Mouse (Mus musculus): Measurements from ENCODE around the gene Dpysl4.

The Dpysl4 gene

DNA sequence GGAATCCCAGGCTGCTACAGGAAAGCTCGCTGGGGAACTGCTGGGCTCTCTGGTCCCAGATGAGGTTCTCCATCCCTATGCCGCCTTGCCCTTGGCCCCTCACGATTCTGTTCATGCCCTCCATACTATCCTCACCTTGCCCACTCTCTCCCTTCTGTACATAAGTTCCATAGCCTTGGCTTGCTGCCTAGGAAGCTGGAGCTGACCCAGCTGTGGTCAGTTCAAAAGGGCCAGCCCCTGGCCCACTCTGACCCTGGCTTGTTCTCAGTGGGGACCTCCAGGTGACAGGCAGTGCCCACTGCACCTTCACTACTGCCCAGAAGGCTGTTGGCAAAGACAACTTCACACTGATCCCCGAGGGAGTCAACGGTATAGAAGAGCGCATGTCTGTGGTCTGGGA, 10.6 kb downstream of the Dpysl4 start:
- DNase-seq (ENCODE audit: low read depth, low spot score), result no peak

DNA sequence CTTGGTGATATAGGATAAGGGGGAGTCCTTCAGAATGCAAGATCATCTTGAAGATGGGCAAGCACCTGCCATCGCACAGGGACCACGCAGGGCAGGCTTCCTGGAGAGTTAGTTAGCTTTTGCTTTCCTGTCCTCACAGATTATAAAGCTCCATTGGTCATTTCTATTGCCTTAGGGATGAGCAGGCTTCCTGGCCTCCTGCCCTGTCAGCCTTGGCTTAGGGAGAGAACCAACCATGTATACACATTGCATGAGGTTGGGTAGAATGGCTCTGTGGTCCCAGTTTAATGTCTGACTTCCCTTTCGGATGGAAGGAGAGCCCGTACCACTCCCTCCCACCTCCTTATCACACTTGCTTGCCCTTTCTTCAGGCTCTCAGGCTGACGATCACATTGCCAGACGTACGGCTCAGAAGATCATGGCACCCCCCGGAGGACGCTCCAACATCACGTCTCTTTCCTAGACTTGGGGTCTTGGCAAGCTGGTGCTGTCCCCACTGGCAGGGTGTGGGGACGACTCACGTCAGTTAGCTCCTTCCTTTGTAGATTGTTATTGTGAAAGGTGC, 14.8 kb downstream of the Dpysl4 start:
- DNase-seq (ENCODE audit: low read depth, low spot score), result no peak

DNA sequence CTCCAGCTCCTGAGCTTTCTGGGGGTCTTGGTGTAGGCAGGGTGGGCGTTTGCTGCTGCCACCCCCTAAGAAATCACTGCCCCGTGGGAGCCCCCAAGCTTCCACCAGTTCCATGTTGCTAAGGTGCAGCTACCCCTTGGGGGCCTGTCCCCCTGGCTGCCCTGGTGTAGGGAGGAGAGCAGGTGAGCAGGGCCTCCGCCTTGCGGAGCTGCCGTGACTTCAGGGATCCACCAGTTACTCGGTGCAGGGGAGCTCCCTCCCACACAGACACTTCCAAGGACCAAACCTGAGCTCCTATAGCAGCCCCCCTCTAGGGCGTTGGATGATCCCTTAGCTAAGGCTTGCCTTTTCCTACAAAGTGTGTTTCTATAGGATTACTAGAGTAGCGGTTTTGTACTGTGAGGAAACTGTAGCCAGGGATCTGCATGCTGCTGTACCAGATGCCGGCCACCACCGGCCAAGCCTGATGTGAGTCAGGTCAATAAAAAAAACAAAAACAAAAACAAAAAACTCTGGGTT, 15.5 kb downstream of the Dpysl4 start:
- DNase-seq (ENCODE audit: low read depth, low spot score), result no peak

DNA sequence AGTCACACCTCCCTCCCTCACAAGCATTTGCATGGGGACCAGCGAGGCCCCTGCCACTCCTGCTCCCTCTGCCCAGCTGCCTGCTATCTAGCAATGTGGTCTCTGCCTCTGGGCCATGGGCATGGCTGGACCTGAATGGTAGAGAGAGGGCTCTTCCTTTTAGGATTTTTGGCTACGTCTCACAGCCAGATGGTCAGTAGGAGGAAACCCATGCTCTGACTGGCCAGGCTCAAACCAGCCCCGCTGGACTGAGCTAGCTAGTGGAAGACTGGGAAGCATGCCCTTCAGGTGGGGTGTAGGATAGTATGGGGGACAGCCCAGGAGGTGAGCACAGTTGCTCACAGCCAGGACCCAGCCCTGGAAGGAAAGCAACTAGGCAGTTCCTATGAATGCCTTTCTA, 16.0 kb downstream of the Dpysl4 start:
- DNase-seq (ENCODE audit: low read depth, low spot score), result no peak

DNA sequence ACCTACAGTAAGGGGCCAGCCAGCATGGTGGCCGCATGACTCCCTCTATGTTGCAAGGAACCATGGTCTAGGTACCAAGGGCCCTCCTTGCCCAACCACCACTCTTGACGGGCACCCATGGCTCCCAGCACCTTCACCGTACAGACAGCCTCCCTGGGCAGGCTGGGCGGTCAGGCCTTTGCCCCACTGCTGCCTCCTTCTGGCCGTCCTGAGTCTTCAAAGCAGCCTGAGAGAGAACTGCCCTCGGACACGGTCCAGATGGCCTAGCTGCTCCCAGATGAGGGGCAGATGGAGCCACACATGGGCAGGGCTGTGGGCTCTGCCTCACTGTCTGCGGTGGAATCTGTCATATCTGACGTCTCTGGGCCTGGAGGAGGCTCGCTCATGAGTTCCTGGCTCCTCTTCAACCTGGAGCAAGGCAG, 18.2 kb downstream of the Dpysl4 start:
- no peak for DNase-seq (ENCODE audit: low read depth, low spot score)

DNA sequence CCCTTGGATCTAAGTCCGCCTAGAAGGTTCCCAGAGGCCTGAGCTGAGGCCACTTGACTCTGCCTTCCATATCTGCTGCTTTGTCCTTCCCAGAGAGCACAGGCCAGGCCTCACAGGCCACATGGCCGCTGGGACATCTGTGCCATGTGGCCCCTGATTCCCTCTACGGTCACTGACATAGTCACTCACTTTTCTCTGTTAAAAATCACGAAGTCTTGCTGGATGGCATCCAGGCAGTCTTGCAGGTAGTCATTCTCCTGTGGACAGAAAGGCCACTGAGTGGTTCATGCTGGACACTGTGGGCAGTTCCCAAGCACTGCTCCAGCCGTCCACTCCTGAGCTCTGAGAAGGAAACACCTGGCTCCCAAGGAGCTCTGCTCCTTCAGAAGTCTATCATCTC, 19.3 kb downstream of the Dpysl4 start:
- DNase-seq (ENCODE audit: low read depth, low spot score), result no peak

DNA sequence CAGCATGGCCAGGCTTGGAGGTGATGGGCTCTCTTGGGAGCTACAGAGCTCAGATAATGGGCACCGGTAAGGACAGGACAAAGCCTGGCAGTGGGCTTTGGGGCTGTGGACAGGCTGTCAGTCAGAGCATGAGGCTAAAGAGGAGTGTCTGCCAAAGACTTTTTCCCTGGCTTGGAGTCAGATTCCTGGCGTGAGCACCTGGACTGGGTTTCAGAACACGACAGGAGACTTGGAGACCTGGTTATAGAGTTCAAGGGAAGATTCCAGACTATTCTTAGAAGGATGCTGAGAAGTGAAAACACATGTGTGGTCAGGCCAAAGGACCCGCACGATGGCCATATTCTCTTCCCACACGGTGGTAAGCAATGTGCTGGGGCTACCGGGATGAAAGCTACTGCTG, 19.9 kb downstream of the Dpysl4 start:
- no peak for DNase-seq (ENCODE audit: low read depth, low spot score)

DNA sequence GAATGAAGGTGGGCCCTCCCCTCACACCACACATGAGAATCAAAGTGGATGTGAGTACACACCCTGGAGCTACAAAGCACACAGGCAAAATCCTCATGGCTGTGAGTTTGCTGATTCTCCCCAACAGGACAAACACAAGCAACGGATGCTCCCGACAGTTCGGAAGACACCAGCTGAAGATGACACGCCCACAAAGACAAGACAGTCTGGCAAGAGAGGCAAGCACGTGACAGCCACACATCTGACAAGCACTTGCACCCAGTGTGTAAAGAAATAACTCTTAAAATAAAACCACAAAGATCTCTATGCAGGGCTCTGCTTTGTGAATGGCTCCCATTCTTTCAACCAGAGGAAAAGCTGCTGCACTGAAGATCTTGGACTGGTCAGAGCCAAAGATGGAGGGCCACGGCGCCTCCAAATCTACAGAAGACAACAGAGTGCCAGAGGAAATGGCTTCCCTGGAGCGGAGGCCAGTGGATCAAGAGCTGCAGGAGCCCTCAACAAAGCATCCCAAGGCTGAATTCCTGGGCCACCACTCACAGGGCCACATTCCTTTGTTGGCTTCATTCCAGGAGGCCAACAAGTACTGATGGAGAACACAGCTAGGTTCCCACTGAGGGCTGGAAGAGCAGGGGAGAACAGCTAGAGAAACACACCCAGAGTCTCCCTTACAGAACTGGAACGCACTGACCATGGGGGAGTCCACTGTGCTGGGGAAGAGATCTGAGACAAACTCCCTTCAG, 22.3 kb downstream of the Dpysl4 start:
- no peak for DNase-seq (ENCODE audit: low read depth, low spot score)

DNA sequence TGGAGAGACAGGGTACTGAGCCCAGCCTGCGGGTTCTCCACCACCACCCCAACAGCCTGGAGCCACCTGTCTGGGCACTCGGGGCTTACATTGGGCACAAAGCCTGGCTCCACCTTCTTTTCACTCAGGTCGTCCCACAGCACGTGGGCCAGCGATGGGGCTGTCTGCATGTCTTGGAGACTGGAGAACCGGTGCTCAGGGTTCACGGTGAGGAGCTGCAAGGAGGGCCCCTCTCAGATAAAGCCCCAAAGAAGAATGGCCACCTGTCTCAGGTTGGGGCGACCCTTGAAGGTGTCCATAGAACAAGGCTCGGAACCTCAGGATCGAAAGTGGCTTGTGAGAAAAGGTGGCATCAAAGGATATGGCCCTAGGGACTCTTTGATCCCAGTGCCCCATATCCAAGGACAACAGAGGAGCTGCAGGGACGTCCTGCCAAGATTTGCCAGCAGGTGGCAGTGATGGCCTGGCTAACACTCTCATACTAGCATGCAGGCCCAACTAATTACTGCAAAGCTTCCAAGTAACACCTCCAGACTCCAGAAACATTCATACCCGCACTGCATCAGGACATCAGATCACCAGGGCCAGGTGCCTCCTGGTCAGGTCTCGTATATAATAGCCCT, 33.5 kb downstream of the Dpysl4 start:
- DNase-seq (ENCODE audit: low read depth, low spot score), result peak; percentile 70

DNA sequence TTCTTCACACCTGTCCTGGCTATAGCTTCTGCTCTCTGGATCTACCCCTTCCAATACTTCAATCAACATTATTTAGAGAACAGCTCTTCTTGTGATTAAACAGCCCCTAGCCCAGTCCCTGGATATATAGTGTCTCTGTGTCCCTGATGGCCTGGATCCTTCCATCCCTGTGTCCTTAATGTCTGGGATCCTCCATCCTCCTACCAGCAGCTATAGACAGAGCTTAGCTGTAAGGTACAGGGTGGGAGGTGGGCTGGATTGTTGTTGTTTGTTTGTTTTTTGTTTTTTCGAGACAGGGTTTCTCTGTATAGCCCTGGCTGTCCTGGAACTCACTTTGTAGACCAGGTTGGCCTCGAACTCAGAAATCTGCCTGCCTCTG, 34.0 kb downstream of the Dpysl4 start:
- no peak for DNase-seq (ENCODE audit: low read depth, low spot score)

DNA sequence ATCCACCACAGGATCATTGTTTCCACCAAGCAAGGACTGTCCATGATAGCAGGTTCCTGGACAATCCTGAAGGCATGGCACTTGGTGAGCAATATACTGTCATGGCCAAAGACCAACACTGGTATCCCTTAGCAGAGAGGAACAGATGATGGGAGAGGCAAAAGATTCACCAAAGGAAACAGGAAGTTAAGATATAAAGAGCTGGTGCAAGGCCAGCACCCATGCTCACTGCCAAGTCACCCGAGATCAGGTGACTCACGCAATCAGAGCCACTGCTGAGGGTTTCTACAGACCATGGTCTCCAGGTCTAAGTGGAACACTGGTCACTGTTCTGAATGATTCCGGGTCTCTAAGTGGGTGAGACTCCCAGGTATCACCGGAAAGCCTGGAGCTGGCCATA, 40.1 kb downstream of the Dpysl4 start:
- DNase-seq (ENCODE audit: low read depth, low spot score), result no peak

DNA sequence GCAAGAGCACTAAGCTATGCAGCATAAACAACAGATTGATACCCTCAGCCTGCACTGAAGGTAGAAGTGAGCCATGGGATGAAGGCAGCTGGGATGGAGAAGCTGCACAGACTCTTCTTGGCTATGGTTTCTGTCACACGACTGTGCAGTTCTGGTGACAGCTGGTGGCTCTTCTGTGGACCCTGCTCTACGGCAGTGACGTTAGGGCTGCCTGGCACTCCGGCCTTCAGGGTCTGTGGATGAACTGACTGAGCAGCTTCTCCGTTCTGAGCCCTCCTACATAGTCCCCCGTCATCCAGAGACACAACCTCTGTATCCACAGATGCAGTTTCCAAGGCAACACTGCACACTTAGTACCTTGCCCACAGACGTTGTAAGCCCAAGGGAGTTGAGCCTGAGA, 40.7 kb downstream of the Dpysl4 start:
- DNase-seq (ENCODE audit: low read depth, low spot score), result no peak

DNA sequence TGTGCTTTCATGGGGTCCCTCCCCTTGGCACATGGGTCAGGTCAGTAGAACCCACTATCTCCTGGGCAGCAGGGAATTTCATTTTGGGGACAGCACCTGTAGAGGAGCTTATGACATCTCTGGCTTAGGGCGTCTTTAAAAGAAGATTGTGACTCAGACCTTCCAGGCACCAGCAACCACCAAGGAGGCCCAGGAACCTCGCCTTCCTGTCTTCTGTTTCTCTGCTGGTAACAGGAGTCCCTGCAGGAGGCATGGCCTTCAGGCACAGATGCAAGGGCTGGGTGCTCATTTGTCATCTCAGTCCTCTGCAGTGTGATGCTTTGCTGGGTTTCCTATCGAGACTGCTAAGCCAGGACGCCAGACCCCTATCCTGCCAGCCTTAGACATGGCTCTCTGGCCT, 43.2 kb downstream of the Dpysl4 start:
- DNase-seq (ENCODE audit: low read depth, low spot score), result no peak

DNA sequence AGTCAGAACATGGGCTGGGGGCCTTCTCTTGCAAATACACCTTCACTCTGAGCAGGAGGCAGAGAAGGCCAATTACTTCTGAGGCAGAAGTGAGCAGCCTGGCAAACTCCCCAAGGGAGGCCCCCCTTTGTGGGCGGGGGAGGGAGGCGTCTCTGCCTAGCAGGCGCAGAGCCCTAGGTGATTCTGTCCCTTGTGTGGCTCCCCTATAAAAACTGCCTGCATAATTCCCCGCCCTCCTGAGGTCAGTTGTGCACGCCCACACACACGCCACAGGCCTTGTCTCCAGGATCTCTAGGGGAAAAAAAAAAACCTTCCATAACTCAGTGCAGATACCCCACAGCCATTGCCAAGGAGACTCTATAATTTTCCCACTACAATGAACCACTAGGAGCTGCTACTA, 44.6 kb downstream of the Dpysl4 start:
- DNase-seq (ENCODE audit: low read depth, low spot score), result no peak

DNA sequence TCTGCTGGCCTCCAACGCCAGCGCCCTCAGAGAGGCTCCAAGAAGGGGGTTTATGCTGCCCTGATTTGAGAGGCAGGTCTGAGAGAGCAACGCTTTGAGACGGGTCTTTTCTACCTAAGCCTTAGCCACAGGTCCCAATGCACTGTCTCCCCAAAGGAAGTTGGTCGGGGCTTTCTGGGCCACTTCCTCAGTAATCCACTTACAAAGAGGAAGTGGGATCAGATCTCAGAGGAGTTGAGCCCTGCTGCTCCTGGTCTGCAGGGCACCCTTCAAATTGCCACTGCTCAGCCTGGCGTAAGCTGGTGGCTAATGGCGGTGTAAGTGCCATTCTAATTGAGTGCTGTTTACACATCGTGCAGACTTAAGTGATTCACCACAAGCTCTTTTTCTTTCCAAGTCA, 45.7 kb downstream of the Dpysl4 start:
- DNase-seq (ENCODE audit: low read depth, low spot score), result no peak

DNA sequence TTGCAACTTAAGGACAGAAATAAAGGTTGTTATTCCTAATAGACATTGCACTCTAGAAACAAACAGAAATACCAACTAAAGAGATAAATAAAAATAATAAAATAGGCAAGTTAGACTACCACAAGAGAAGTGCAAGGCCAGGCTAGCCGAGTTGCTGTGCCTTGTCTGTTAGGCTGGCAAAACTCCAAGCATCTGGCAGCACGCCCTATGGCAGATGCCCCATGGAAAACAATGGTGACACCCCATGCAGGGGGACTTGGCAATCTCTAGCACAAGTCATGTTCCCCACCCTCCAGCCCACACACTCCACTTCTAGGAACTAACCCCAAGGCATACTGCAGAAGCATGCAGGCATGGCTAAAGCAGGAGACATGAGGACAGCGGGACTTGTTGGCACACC, 47.6 kb downstream of the Dpysl4 start:
- no peak for DNase-seq (ENCODE audit: low read depth, low spot score)

DNA sequence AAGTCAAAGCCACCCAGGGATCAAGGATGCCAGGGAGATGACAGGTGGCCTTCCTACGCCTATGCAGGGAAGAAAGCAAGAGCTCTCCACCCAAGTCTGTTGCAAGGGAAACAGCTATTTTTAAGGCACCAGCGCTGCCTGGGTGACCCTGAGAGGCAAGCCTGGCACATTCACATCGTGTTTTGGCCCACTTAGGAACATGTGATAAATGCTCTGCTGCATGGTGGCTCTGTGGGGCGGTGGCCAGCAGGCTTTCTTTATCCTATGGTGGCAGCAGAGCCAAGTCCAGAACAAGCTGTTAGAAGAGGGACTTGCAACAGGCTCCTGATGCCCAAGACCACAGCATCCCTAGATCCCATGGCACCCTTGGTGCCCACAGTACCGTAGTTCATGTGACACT, 49.4 kb downstream of the Dpysl4 start:
- DNase-seq (ENCODE audit: low read depth, low spot score), result no peak

DNA sequence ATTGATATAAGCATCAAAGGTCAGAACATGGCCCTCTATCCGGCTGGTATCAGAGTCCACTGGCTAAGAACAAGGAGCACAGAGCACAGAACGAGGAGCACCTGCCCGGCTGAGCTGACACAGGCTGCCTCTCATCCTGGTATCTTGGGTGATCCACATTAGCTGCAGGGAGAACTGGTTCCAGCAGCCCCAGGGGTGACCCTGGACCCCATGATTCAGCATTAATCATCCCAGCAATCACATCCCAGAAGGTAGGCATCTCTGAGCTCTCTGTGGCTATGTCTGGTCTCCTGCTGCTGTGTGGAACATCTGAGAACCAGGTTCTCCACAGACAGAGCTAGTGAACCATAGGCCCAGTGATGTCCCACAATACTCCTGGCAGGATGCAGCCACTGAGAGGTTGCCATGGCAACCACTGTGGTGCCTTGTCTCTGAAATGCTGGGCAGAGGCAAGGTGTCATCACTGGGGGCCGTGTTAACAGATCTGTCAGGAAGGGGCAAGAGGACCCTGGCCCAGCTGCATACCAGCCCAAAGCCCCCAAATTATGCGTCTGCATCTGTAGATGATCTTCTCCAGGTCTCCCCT, 51.2 kb downstream of the Dpysl4 start:
- no peak for DNase-seq (ENCODE audit: low read depth, low spot score)

DNA sequence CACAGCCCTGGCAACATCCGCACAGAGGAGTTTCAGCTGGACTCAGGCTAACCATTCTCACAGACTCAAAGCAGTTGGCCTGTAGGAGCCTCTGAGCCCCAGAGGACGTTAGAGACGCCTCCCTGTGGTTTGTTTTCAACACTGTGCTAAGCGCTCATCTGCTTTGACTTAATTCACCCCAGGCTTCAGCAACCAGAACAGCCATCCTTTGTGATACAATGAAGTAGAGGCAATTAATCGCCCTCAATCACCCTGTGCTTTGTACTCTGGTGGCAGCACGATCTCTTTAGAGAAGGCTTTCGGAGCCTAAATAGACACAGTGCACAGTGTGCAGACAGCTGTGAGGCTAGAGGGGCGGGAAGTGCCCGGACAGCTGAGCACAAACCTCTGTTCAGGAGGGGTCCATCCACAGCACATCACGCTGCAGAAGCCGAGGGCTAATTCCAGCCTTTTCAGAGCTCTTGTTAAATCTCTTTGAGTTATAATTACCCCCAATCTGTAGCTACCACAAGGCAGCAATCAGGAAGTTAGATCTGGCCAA, 54.2 kb downstream of the Dpysl4 start:
- no peak for DNase-seq (ENCODE audit: low read depth, low spot score)

DNA sequence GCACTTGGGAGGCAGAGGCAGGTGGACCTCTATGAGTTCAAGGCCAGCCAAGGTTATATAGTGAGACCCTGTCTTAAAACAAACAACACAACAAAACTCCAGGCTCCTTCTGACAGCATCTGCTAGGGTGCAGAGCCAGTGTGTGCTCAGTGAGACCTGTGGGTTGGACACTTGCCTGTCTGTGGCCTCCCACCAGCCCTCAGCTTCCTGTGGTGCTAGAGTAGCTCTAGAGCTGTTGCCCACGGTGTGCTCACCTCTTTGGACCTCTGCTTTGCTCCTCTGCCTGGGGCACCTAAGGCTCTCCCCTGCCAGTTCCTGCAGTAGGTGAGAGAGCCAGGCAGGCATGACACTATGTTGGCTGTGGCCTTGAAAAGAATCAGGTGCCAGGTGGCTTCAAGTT, 58.0 kb downstream of the Dpysl4 start:
- no peak for DNase-seq (ENCODE audit: low read depth, low spot score)

DNA sequence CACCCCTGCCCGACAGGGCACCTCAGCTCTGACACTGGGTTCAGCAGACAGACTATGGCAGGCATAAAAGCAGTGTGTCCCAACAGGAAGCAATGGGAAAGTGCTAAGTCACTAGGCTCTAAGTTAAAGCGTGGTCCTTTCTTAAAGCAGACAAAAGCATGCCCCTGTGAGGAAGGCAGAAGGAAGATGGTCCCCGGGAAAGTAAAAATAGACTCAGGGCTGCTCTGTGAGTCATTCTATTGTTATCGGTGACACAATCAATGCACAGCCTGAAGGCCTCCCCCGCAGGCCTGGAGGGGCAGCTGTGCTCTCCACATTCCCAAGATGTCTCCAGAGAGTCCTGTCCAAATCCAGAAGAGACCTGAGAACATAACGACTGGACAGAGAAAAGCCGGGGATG, 60.1 kb downstream of the Dpysl4 start:
- DNase-seq (ENCODE audit: low read depth, low spot score), result no peak

DNA sequence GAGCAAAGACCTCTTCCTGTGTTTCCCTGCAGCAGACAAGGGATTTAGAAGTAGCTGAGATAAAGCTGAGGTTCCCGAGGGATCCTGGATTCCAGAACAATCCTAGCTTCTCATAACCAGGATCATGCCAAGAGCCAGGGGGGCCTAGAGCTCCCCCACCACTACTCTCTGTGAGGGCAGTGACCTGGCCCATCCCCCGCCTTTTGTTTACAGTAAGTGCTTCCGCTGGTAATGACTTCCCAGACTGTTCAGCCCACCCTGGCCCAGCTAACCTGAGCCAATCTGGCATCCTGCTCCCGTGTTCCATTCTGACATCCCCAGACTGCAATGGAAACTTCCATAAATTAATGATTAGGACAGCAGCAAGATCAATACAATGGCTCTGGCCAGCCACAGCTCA, 61.6 kb downstream of the Dpysl4 start:
- DNase-seq (ENCODE audit: low read depth, low spot score), result no peak

DNA sequence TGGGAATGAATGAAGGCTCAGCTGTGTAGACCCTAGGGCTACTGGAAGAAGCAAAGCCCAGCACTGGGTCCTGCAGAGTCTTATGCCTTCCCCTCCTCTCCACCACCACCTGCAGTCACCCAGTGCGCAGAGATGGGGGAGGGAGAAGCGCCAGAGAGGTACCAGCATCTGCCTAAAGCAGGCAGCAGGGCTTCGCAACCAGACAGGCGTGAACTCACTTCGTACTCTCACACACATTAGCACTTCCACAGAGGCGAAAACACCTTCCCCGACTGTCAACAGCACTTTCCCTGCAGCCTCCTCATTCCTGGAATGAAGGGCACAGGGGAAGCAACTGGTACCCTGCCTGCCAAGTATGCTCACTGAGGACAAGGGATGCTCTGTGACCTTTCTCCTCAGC, 63.6 kb downstream of the Dpysl4 start:
- no peak for DNase-seq (ENCODE audit: low read depth, low spot score)

Measured in retina, postnatal 7 days (tissue).